Mouse (Mus musculus) forebrain, embryonic 11.5 days (tissue): ENCODE measurements around the gene Fam174a. TPM values are rescaled to one million over a fixed set of nuclear protein-coding genes. Genes with fewer than 3 reads are reported as not detected.

Experiments used
- ATAC-seq: fragments of 200-750 bp; cut with Nextera tagmentation; replicated peaks from 2 replicates; pipeline ENCODE4 v1.8.0; 2017; ENCODE audit warnings: moderate TSS enrichment; ENCODE audit not compliant: low FRiP score
- DNase-seq: peaks from one replicate; pipeline ENCODE4 v3.0.0-alpha.2; 2017; ENCODE audit warnings: low spot score
- H3K27ac ChIP-seq: fragments of 300-500 bp; sonication (generic); 2 replicates; pipeline ENCODE4 v1.5.1; 2014; ENCODE audit warnings: low read depth, low read length
- H3K27me3 ChIP-seq: fragments of 300-500 bp; sonication (generic); 2 replicates; pipeline ENCODE4 v1.6.1; 2014; ENCODE audit warnings: mild to moderate bottlenecking, low read length, mixed read lengths; ENCODE audit not compliant: control insufficient read depth, insufficient read depth
- H3K36me3 ChIP-seq: fragments of 300-500 bp; sonication (generic); 2 replicates; pipeline ENCODE4 v1.6.1; 2014; ENCODE audit warnings: mild to moderate bottlenecking, low read length, moderate library complexity, mixed read lengths; ENCODE audit not compliant: control insufficient read depth, insufficient read depth
- H3K4me1 ChIP-seq: fragments of 300-500 bp; sonication (generic); replicated peaks from 2 replicates; pipeline ENCODE4 v1.6.1; 2014; ENCODE audit warnings: low read length, mixed read lengths; ENCODE audit not compliant: control insufficient read depth, insufficient read depth
- H3K4me2 ChIP-seq: fragments of 300-500 bp; sonication (generic); 2 replicates; pipeline ENCODE4 v1.6.1; 2014; ENCODE audit warnings: low read depth, mild to moderate bottlenecking, low read length, moderate library complexity, mixed read lengths; ENCODE audit not compliant: severe bottlenecking
- H3K4me3 ChIP-seq: fragments of 300-500 bp; sonication (generic); 2 replicates; pipeline ENCODE4 v1.5.1; 2014; ENCODE audit warnings: low read depth, low read length
- H3K9ac ChIP-seq: fragments of 300-500 bp; sonication (generic); 2 replicates; pipeline ENCODE4 v1.6.1; 2014; ENCODE audit warnings: low read length
- H3K9me3 ChIP-seq: fragments of 300-500 bp; sonication (generic); 2 replicates; pipeline ENCODE4 v1.6.1; 2016; ENCODE audit warnings: low read length, mixed read lengths; ENCODE audit not compliant: control insufficient read depth
- WGBS: fragments of 180-500 bp; shearing (Covaris S2); extraction: QIAGEN DNeasy Blood & Tissue Kit; methylation state at CpG from one replicate; pipeline ENCODE4 v1.1.7; 2014; 5-methylcytosine and 5-hydroxymethylcytosine counted together
- polyA plus RNA-seq: library from polyadenylated mRNA; unstranded; fragments of >200 nt; fragmentation: Nextera tagmentation; extraction: Ambion mirVana; gene quantifications from 2 replicates; pipeline ENCODE4 v1.2.1, GENCODE M21; 2014

Fam174a gene
- polyA plus RNA-seq, 1 experiment from 2014 or later, result 20.0 TPM

GRCm38 (mm10) chr1:95366616-95367373, 53.4 kb downstream of the Fam174a start:
- H3K4me1 ChIP-seq, result no peaks in the 10 kb centered on the region
- no peak overlapping the region for H3K27ac ChIP-seq
- H3K4me2 ChIP-seq, result no peak overlapping the region
- no peaks in the 10 kb centered on the region for H3K27me3 ChIP-seq
- ATAC-seq (no peak), DNase-seq (no peak)
- H3K9me3 ChIP-seq, result no peaks in the 10 kb centered on the region
- no peaks in the 10 kb centered on the region for H3K36me3 ChIP-seq
- no peak overlapping the region for H3K9ac ChIP-seq
- H3K4me3 ChIP-seq, result no peak overlapping the region
- WGBS, result 73% methylated on average over 4 of the region's 4 CpGs

GRCm38 (mm10) chr1:95367748-95368147, 54.3 kb downstream of the Fam174a start:
- ATAC-seq (no peak), DNase-seq (no peak)
- H3K4me3 ChIP-seq, result no peak overlapping the region
- H3K4me1 ChIP-seq, result no peaks in the 10 kb centered on the region
- no peak overlapping the region for H3K9ac ChIP-seq
- no peaks in the 10 kb centered on the region for H3K9me3 ChIP-seq
- 94% methylated on average over 4 of the region's 4 CpGs for WGBS
- H3K36me3 ChIP-seq, result no peaks in the 10 kb centered on the region
- H3K27ac ChIP-seq, result no peak overlapping the region
- no peaks in the 10 kb centered on the region for H3K27me3 ChIP-seq
- H3K4me2 ChIP-seq, result no peak overlapping the region

DNA sequence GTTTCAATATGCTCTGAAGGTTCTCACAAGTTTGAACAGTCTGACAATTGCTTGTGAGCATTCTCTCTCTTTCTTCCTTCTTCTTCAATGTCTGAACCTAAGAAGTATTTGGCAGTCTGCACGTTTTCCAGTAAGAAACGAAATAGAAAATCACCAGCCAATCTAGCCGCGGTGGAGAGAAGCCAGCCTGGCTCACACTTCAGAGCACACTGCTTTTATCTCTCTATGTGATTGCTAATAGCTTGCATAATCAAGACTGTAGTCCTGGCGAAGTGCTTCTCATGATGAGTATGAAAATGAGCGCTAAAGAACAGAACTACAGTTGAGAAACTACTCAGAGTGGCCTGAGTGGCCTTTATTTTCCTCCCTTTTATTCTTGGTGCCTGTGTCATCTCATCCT, 62.0 kb downstream of the Fam174a start:
- Histone ChIP-seq H3K4me3 (no peak overlapping the region), H3K9ac (no peak overlapping the region), H3K4me1 (no peaks in the 10 kb centered on the region), H3K27me3 (no peaks in the 10 kb centered on the region), H3K36me3 (no peaks in the 10 kb centered on the region), H3K4me2 (no peak overlapping the region), H3K27ac (no peak overlapping the region), H3K9me3 (no peaks in the 10 kb centered on the region)
- ATAC-seq (no peak), DNase-seq (no peak)
- 75% methylated on average over 6 of the region's 6 CpGs for WGBS

DNA sequence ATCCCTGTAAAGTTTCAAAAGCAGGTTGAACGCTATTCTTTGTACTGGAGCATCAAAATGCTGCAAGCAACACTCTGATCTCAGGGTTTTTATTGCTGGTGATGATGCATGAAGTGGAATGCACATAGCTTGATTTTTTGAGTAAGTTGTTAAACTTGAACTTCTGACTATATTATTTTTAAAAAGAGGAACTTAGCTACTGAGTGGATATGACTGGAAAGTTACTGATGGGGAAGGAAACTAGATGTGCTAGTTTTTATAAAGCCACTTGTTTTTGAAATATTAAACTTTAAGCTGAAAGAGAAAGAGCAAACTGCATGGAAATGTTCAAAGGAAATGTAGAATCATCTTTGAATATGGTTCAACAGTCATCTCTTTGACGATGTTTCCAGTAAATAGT, 67.6 kb downstream of the Fam174a start:
- Histone ChIP-seq H3K4me1 (no peaks in the 10 kb centered on the region), H3K9ac (no peak overlapping the region), H3K27ac (no peak overlapping the region), H3K27me3 (no peaks in the 10 kb centered on the region), H3K4me2 (no peak overlapping the region), H3K4me3 (no peak overlapping the region), H3K36me3 (no peaks in the 10 kb centered on the region), H3K9me3 (no peaks in the 10 kb centered on the region)
- ATAC-seq (no peak), DNase-seq (no peak)
- 81% methylated on average over 2 of the region's 2 CpGs for WGBS
